In genomic region chr11:49844311-49844710, GRCm38 (mm10) we compare ENCODE assay signal across 8 mouse cellular contexts. TPM values are rescaled to one million over a fixed set of nuclear protein-coding genes. Genes with fewer than 3 reads are reported as not detected.
"Had no signal": no experiment of that assay in that cellular context is flagged by ENCODE, and none has a peak within 500 bp of the region (broad histone marks: within the 10 kb centered on the region; RNA-seq: fewer than 3 reads in every experiment).

No protein-coding gene starts in this region.

- H3K27me3 ChIP-seq: limb, embryonic 15.5 days; liver, embryonic 12.5 days; lung, embryonic 15.5 days; midbrain, embryonic 13.5 days; neural tube, embryonic 15.5 days had no signal

- H3K27ac ChIP-seq: left cerebral cortex, adult 2 months; limb, embryonic 15.5 days; liver, embryonic 12.5 days; lung, embryonic 15.5 days; midbrain, embryonic 13.5 days; neural tube, embryonic 15.5 days had no signal

- H3K36me3 ChIP-seq: limb, embryonic 15.5 days; liver, embryonic 12.5 days; lung, embryonic 15.5 days; midbrain, embryonic 13.5 days; neural tube, embryonic 15.5 days had no signal

- H3K4me3 ChIP-seq: left cerebral cortex, adult 2 months; limb, embryonic 15.5 days; liver, embryonic 12.5 days; lung, embryonic 15.5 days; midbrain, embryonic 13.5 days; neural tube, embryonic 15.5 days had no signal

RNA-seq across cellular contexts. Expression of gene Rasgef1c, which starts 57.3 kb away (rescaled TPM):
- polyA plus RNA-seq: kidney, embryonic 14.5 days; liver, embryonic 12.5 days; liver, embryonic 16.5 days had no signal
